Mouse (Mus musculus) ES-E14 (cell line): ENCODE data around the gene Dph3. TPM values are rescaled to one million over a fixed set of nuclear protein-coding genes. Genes with fewer than 3 reads are reported as not detected.
A peak's percentile ranks its signal among the peaks of the same experiment; 100 is the strongest.

ENCODE experiments used
- DNase-seq: peaks from one replicate; pipeline ENCODE4 v3.0.0-alpha.2; 2013; ENCODE audit warnings: low read depth, low spot score
- H3K27ac ChIP-seq: 2 replicates; pipeline ENCODE4 v1.5.1; 2012; ENCODE audit warnings: low read depth, mild to moderate bottlenecking, low read length, moderate library complexity, mixed read lengths; ENCODE audit not compliant: poor library complexity, insufficient read depth, severe bottlenecking
- H3K36me3 ChIP-seq: 2 replicates; pipeline ENCODE4 v1.6.1; 2012; ENCODE audit warnings: mild to moderate bottlenecking, low read length, moderate library complexity, mixed read lengths; ENCODE audit not compliant: control insufficient read depth, poor library complexity, insufficient read depth, severe bottlenecking
- H3K4me1 ChIP-seq, 2 experiments: fragments of 150-350 bp in 1 of 2; sonication (generic) in 1 of 2; 2 replicates each; pipeline ENCODE4 v1.6.1; 2012; ENCODE audit warnings: low read length in 2 of 2, mild to moderate bottlenecking in 1 of 2, mixed read lengths in 1 of 2; ENCODE audit not compliant: control insufficient read depth in 2 of 2, insufficient read depth in 2 of 2, poor library complexity in 1 of 2
- H3K4me3 ChIP-seq, 2 experiments: fragments of 150-350 bp in 1 of 2; sonication (generic) in 1 of 2; 2 replicates each; pipeline ENCODE4 v1.5.1; 2012; ENCODE audit warnings: low read length in 2 of 2, low read depth in 1 of 2, mild to moderate bottlenecking in 1 of 2, mixed read lengths in 1 of 2; ENCODE audit not compliant: insufficient read depth in 1 of 2, poor library complexity in 1 of 2, severe bottlenecking in 1 of 2
- H3K9ac ChIP-seq: 2 replicates; pipeline ENCODE4 v1.6.1; 2012; ENCODE audit warnings: low read depth, mild to moderate bottlenecking, low read length, mixed read lengths; ENCODE audit not compliant: poor library complexity, insufficient read depth, severe bottlenecking
- H3K9me3 ChIP-seq: fragments of 150-350 bp; sonication (generic); 2 replicates; pipeline ENCODE4 v1.6.1; 2012; ENCODE audit warnings: low read depth, mild to moderate bottlenecking, low read length; ENCODE audit not compliant: control insufficient read depth, insufficient read depth
- CHD2 ChIP-seq: IDR thresholded peaks from 2 replicates; pipeline ENCODE4 v1.6.1; 2014; ENCODE audit warnings: mild to moderate bottlenecking, low read depth, low read length, inconsistent platforms
- HCFC1 ChIP-seq: IDR thresholded peaks from 2 replicates; pipeline ENCODE4 v1.6.1; 2012; ENCODE audit warnings: low read length, inconsistent platforms, borderline replicate concordance; ENCODE audit not compliant: insufficient read depth
- MAFK ChIP-seq: IDR thresholded peaks from 2 replicates; pipeline ENCODE4 v1.6.1; 2014; ENCODE audit warnings: mild to moderate bottlenecking, low read depth, low read length, inconsistent platforms; ENCODE audit not compliant: insufficient read depth
- ZC3H11A ChIP-seq: IDR thresholded peaks from 2 replicates; pipeline ENCODE4 v1.6.1; 2012; ENCODE audit warnings: low read depth, mild to moderate bottlenecking, inconsistent platforms, low read length, borderline replicate concordance
- ZNF384 ChIP-seq: IDR thresholded peaks from 2 replicates; pipeline ENCODE4 v1.6.1; 2012; ENCODE audit warnings: low read depth, low read length, inconsistent platforms
- in situ Hi-C, 2 experiments: fragments of 600-800 bp; cut with MboI; formaldehyde crosslinking; loops; one replicate each; pipeline ENCODE4 v1.15.1; 2025; ENCODE audit warnings: low sequenced_read_pairs in 2 of 2, inconsistent platforms in 1 of 2; ENCODE audit not compliant: unreplicated experiment in 2 of 2
- total RNA-seq: library from RNA; depleted of rRNA; stranded (reverse); fragments of 300-350 nt; gene quantifications from 2 replicates; pipeline ENCODE4 v1.2.3, GENCODE M21; 2012

Dph3 gene
- total RNA-seq, 1 experiment, result 75.8 TPM

DNA sequence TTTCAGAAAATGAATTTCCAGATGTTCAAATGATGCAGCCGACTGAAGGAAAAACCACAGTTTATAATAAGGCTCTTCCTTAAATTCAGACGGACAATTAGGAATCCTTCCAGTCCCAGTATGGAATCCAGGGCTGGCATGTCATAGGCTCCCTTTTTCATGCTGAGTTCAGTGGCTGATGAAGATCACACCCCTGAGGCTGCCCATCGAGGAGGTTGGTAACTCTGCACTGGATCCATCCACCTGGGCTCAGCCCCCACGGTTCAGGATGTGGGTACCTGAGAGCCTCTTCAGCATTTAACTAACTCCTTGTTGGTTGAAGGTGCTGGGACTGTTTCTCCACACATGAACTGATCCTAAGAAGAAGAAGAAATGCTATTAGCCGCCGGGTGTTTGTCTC lies 2.6 kb downstream of the Dph3 start:
- Histone ChIP-seq H3K4me1 (peaks cover 0 to 8% of the 10 kb centered on the region in 2 experiments; a peak in 1 of 4 replicates), H3K4me3 (no peak overlapping the region), H3K9ac (no peak overlapping the region), H3K27ac (no peak overlapping the region), H3K9me3 (no peaks in the 10 kb centered on the region), H3K36me3 (peaks cover 13% of the 10 kb centered on the region)
- TF ChIP-seq HCFC1 (no peak), ZC3H11A (no peak), CHD2 (no peak), MAFK (no peak), ZNF384 (no peak)
- in situ Hi-C loops, result no loop called here
- DNase-seq, result no peak

DNA sequence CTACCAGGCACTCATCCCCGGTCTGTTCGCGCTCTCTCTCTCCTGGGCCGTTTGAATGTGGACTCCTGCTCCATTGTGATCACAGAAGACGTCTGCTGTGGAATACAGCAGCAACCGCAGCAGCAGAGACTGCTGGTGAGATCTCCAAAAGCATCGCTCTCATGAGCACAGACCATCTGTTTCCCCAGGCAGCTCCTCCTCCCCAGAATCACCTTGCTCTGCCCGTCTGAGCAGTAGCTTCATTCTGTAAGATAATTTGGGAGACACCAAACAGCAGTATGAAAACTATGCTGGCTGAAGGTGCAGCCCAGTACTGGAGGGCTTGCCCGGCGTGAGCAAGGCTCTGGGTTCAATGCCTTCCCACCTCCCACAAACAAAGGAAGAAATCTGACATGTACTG lies 4.5 kb downstream of the Dph3 start:
- Histone ChIP-seq H3K27ac (no peak overlapping the region), H3K4me3 (no peak overlapping the region), H3K9ac (no peak overlapping the region), H3K4me1 (peaks cover 5 to 7% of the 10 kb centered on the region in 2 experiments; a peak in 3 of 4 replicates), H3K36me3 (peaks cover 13% of the 10 kb centered on the region), H3K9me3 (no peaks in the 10 kb centered on the region)
- DNase-seq, result no peak
- TF ChIP-seq CHD2 (no peak), HCFC1 (no peak), MAFK (no peak), ZNF384 (no peak), ZC3H11A (no peak)
- in situ Hi-C loops, result no loop called here

DNA sequence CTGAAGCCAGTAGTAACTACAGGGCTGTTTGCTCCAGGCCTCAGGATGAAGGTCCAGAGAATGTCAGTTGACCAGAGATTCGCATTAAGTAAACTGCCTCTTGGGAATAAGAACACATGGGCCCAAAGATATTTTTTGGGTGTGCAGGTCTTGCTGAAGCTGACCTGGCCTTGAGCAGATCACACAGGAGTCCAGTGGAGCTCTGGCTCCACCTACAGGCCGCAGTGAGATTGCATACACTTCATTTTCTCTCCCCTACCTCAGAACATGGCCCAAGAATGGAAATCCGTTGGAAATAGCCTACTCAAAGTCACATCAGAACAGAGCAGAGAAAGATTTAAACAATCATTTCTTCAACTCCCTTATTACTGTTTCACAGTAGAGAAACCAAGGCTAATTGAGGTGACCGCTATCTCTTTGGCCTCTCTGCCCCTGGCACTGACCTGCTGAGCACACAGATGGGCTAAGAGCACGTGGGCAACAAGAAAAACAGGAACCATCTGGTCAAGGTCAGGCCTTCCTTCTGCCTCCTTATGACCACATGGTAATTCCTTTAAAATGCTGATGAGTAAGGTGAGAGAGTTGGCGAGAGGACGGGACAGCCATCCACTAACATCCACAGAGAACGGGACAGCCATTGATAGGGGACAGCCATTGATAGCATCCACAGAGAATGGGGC lies 8.5 kb downstream of the Dph3 start:
- Histone ChIP-seq H3K27ac (peak overlapping the region; percentile 56), H3K4me1 (peaks cover 3 to 17% of the 10 kb centered on the region in 2 experiments), H3K36me3 (peaks cover 4% of the 10 kb centered on the region), H3K9ac (peak overlapping the region; percentile 39), H3K9me3 (no peaks in the 10 kb centered on the region), H3K4me3 (no peak overlapping the region)
- peak; percentile 78 for DNase-seq
- TF ChIP-seq ZNF384 (no peak), HCFC1 (no peak), MAFK (peak; percentile 6; the same call in 1 of the 2 replicates), CHD2 (no peak), ZC3H11A (peak; percentile 93)
- in situ Hi-C loops, result loop anchor here in 1 of 2 experiments (10.0 kb wide), 1 partner anchor 432 kb away; the partner anchor contains the start of genes Btd, Gm49387 and Hacl1

DNA sequence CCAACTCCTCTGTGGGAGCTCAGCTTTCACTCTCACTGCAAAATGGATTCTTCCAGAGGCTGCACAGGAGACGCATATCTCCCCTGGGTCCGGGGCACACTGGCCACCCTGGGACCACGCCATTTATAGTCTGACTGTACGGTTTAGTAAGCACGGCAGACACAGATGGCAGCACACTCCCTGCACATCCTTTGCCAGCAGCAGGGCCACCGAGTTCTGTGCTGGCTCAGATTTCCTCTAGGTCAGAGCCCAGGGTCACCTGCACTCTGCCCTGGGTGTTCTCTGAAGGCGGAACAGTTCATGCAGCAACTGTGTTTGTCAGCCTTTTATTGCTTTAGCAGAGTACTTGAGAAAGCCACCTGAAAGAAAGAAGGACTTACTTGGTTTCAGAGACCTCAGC lies 11.6 kb downstream of the Dph3 start:
- no peaks in the 10 kb centered on the region for H3K9me3 ChIP-seq
- H3K4me1 ChIP-seq, result peaks cover 3 to 17% of the 10 kb centered on the region in 2 experiments
- no peaks in the 10 kb centered on the region for H3K36me3 ChIP-seq
- in situ Hi-C loops, result loop anchor here (10.0 to 25.0 kb wide), 2 partner anchors 412 to 429 kb away; partner anchors contain the start of genes Btd (in 1 of the 2), Gm49387 (in 1 of the 2) and Hacl1 (in 1 of the 2)
- no peak overlapping the region for H3K4me3 ChIP-seq
- no peak for DNase-seq
- no peak for TF ChIP-seq MAFK
- TF ChIP-seq ZC3H11A, result no peak
- no peak for TF ChIP-seq ZNF384
- TF ChIP-seq CHD2, result no peak
- TF ChIP-seq HCFC1, result no peak
- H3K9ac ChIP-seq, result no peak overlapping the region
- H3K27ac ChIP-seq, result no peak overlapping the region
